Mouse (Mus musculus) kidney, embryonic 14.5 days (tissue): Measurements from ENCODE around the gene Mlxipl. TPM values are rescaled to one million over a fixed set of nuclear protein-coding genes. Genes with fewer than 3 reads are reported as not detected.

Source experiments
- ATAC-seq: fragments of 200-750 bp; cut with Nextera tagmentation; 2 replicates; pipeline ENCODE4 v1.8.0; 2017; ENCODE audit warnings: moderate number of reproducible peaks, mild to moderate bottlenecking, moderate TSS enrichment, moderate library complexity; ENCODE audit not compliant: low FRiP score, low TSS enrichment
- H3K27ac ChIP-seq: fragments of 300-500 bp; sonication (generic); 2 replicates; pipeline ENCODE4 v1.5.1; 2014; ENCODE audit warnings: low read depth, mild to moderate bottlenecking, low read length, moderate library complexity, mixed read lengths
- H3K27me3 ChIP-seq: fragments of 300-500 bp; sonication (generic); 2 replicates; pipeline ENCODE4 v1.6.1; 2014; ENCODE audit warnings: mild to moderate bottlenecking, low read length; ENCODE audit not compliant: control insufficient read depth, insufficient read depth
- H3K36me3 ChIP-seq: fragments of 300-500 bp; sonication (generic); 2 replicates; pipeline ENCODE4 v1.6.1; 2014; ENCODE audit warnings: low read length, mixed read lengths; ENCODE audit not compliant: control insufficient read depth, insufficient read depth
- H3K4me1 ChIP-seq: fragments of 300-500 bp; sonication (generic); 2 replicates; pipeline ENCODE4 v1.6.1; 2014; ENCODE audit warnings: low read length, mixed read lengths; ENCODE audit not compliant: control insufficient read depth, insufficient read depth
- H3K4me2 ChIP-seq: fragments of 300-500 bp; sonication (generic); replicated peaks from 2 replicates; pipeline ENCODE4 v1.6.1; 2014; ENCODE audit warnings: low read depth, mild to moderate bottlenecking, low read length
- H3K4me3 ChIP-seq: fragments of 300-500 bp; sonication (generic); 2 replicates; pipeline ENCODE4 v1.5.1; 2014; ENCODE audit warnings: mild to moderate bottlenecking, low read length
- H3K9ac ChIP-seq: fragments of 300-500 bp; sonication (generic); 2 replicates; pipeline ENCODE4 v1.6.1; 2014; ENCODE audit warnings: low read depth, mild to moderate bottlenecking, low read length, moderate library complexity
- H3K9me3 ChIP-seq: fragments of 300-500 bp; sonication (generic); 2 replicates; pipeline ENCODE4 v1.6.1; 2016; ENCODE audit warnings: low read length; ENCODE audit not compliant: control insufficient read depth
- WGBS: fragments of 180-500 bp; shearing (Covaris S2); extraction: QIAGEN DNeasy Blood & Tissue Kit; methylation state at CpG from one replicate; pipeline ENCODE4 v1.1.7; 2014; 5-methylcytosine and 5-hydroxymethylcytosine counted together
- polyA plus RNA-seq: library from polyadenylated mRNA; unstranded; fragments of >200 nt; fragmentation: Nextera tagmentation; extraction: Ambion mirVana; gene quantifications from 2 replicates; pipeline ENCODE4 v1.2.1, GENCODE M21; 2014

Mlxipl gene
- polyA plus RNA-seq, 1 experiment from 2014 or later = 6.4 TPM

GRCm38 (mm10) chr5:135126121-135126520 is 36.4 kb downstream of the Mlxipl start:
- Histone ChIP-seq H3K27me3 (peaks cover 5% of the 10 kb centered on the region; the same call in 1 of the 2 replicates), H3K27ac (no peak overlapping the region), H3K4me3 (no peak overlapping the region), H3K36me3 (no peaks in the 10 kb centered on the region), H3K4me1 (no peaks in the 10 kb centered on the region), H3K9ac (no peak overlapping the region), H3K4me2 (no peak overlapping the region), H3K9me3 (no peaks in the 10 kb centered on the region)
- 54% methylated on average over 6 of the region's 6 CpGs for whole genome bisulfite sequencing
- no peak for ATAC-seq

GRCm38 (mm10) chr5:135127669-135128068 is 38.0 kb downstream of the Mlxipl start:
- H3K4me3 ChIP-seq = no peak overlapping the region
- H3K4me1 ChIP-seq = no peaks in the 10 kb centered on the region
- H3K27me3 ChIP-seq = peaks cover 9% of the 10 kb centered on the region; the same call in 1 of the 2 replicates
- whole genome bisulfite sequencing = 78% methylated on average over 5 of the region's 6 CpGs
- H3K27ac ChIP-seq = no peak overlapping the region
- H3K4me2 ChIP-seq = no peak overlapping the region
- no peak for ATAC-seq
- H3K36me3 ChIP-seq = no peaks in the 10 kb centered on the region
- no peaks in the 10 kb centered on the region for H3K9me3 ChIP-seq
- no peak overlapping the region for H3K9ac ChIP-seq

- ATAC-seq = no peak
- no peaks in the 10 kb centered on the region for H3K4me1 ChIP-seq
- H3K9ac ChIP-seq = no peak overlapping the region
- peaks cover 29% of the 10 kb centered on the region for H3K27me3 ChIP-seq
- H3K27ac ChIP-seq = no peak overlapping the region
- no peaks in the 10 kb centered on the region for H3K9me3 ChIP-seq
- no peak overlapping the region for H3K4me3 ChIP-seq
- H3K4me2 ChIP-seq = no peak overlapping the region
- 89% methylated on average over 4 of the region's 4 CpGs for WGBS
- H3K36me3 ChIP-seq = no peaks in the 10 kb centered on the region
Observed at GRCm38 (mm10) chr5:135129747-135130146, 40.1 kb downstream of the Mlxipl start.

GRCm38 (mm10) chr5:135133736-135134405 is 44.2 kb downstream of the Mlxipl start:
- ATAC-seq = peak; percentile 78
- H3K36me3 ChIP-seq = no peaks in the 10 kb centered on the region

GRCm38 (mm10) chr5:135134534-135134933 is 44.8 kb downstream of the Mlxipl start:
- Histone ChIP-seq H3K36me3 (no peaks in the 10 kb centered on the region), H3K4me2 (peak overlapping the region; percentile 38), H3K27me3 (peaks cover 32% of the 10 kb centered on the region), H3K9me3 (no peaks in the 10 kb centered on the region), H3K9ac (no peak overlapping the region), H3K4me1 (no peaks in the 10 kb centered on the region), H3K27ac (no peak overlapping the region), H3K4me3 (peak overlapping the region; percentile 21; the same call in 1 of the 2 replicates)
- ATAC-seq = no peak
- 3% methylated on average over 8 of the region's 8 CpGs for WGBS

More at GRCm38 (mm10) chr5:135133736-135134405, 44.2 kb downstream of the Mlxipl start:
- Histone ChIP-seq H3K4me3 (peak overlapping the region; percentile 21; the same call in 1 of the 2 replicates), H3K9me3 (no peaks in the 10 kb centered on the region), H3K9ac (no peak overlapping the region), H3K4me1 (no peaks in the 10 kb centered on the region), H3K27ac (no peak overlapping the region), H3K4me2 (peak overlapping the region; percentile 38), H3K27me3 (peaks cover 32% of the 10 kb centered on the region)
- 4% methylated on average over 26 of the region's 26 CpGs for WGBS

GRCm38 (mm10) chr5:135139881-135140280 is 50.2 kb downstream of the Mlxipl start:
- Histone ChIP-seq H3K4me1 (no peaks in the 10 kb centered on the region), H3K9ac (no peak overlapping the region), H3K36me3 (no peaks in the 10 kb centered on the region), H3K9me3 (no peaks in the 10 kb centered on the region), H3K4me3 (no peak overlapping the region), H3K27me3 (0 out of 2 replicates have a peak, but pooled peaks cover 3% of the 10 kb centered on the region), H3K4me2 (no peak overlapping the region), H3K27ac (no peak overlapping the region)
- WGBS = 73% methylated on average over 2 of the region's 2 CpGs
- no peak for ATAC-seq

GRCm38 (mm10) chr5:135144469-135144868 is 54.8 kb downstream of the Mlxipl start:
- Histone ChIP-seq H3K4me1 (no peaks in the 10 kb centered on the region), H3K9me3 (no peaks in the 10 kb centered on the region), H3K27me3 (no peaks in the 10 kb centered on the region), H3K9ac (no peak overlapping the region), H3K27ac (no peak overlapping the region), H3K4me3 (no peak overlapping the region), H3K4me2 (no peak overlapping the region), H3K36me3 (no peaks in the 10 kb centered on the region)
- ATAC-seq = no peak
- 47% methylated on average over 4 of the region's 4 CpGs for WGBS

- WGBS = 78% methylated on average over 3 of the region's 3 CpGs
- H3K9me3 ChIP-seq = no peaks in the 10 kb centered on the region
- no peaks in the 10 kb centered on the region for H3K27me3 ChIP-seq
- no peak overlapping the region for H3K27ac ChIP-seq
- no peak for ATAC-seq
- H3K4me1 ChIP-seq = peaks cover 3% of the 10 kb centered on the region; the same call in 1 of the 2 replicates
- H3K4me3 ChIP-seq = no peak overlapping the region
- no peaks in the 10 kb centered on the region for H3K36me3 ChIP-seq
- H3K4me2 ChIP-seq = no peak overlapping the region
- H3K9ac ChIP-seq = no peak overlapping the region
Observed at GRCm38 (mm10) chr5:135145532-135145931, 55.8 kb downstream of the Mlxipl start.

GRCm38 (mm10) chr5:135145955-135146354 is 56.3 kb downstream of the Mlxipl start:
- no peak overlapping the region for H3K4me2 ChIP-seq
- H3K36me3 ChIP-seq = no peaks in the 10 kb centered on the region
- H3K9me3 ChIP-seq = no peaks in the 10 kb centered on the region
- ATAC-seq = no peak
- no peaks in the 10 kb centered on the region for H3K27me3 ChIP-seq
- H3K4me1 ChIP-seq = peaks cover 3% of the 10 kb centered on the region; the same call in 1 of the 2 replicates
- no peak overlapping the region for H3K27ac ChIP-seq
- no peak overlapping the region for H3K9ac ChIP-seq
- no peak overlapping the region for H3K4me3 ChIP-seq
